Mouse (Mus musculus) MEL (cell line): ENCODE measurements around the gene Olfr1116. TPM values are rescaled to one million over a fixed set of nuclear protein-coding genes. Genes with fewer than 3 reads are reported as not detected.
"Not testable (repeated sequence)": the region's sequence is repeated elsewhere in the genome, so short reads cannot be mapped to it uniquely, and the experiment has no call there.

Experiments
- DNase-seq: peaks from one replicate; pipeline ENCODE4 v3.0.0; 2011; ENCODE audit warnings: low read depth, low spot score
- H3K27ac ChIP-seq: 2 replicates; pipeline ENCODE4 v1.5.1; 2012; ENCODE audit warnings: low read depth, mild to moderate bottlenecking, control low read depth, low read length, moderate library complexity; ENCODE audit not compliant: control insufficient read depth
- H3K27me3 ChIP-seq, 2 experiments: fragments of 150-350 bp in 1 of 2; sonication (generic) in 1 of 2; 2 replicates each; pipeline ENCODE4 v1.6.1; 2012; ENCODE audit warnings: low read length in 2 of 2, mild to moderate bottlenecking in 2 of 2, improper control_type of control experiment in 1 of 2, moderate library complexity in 1 of 2; ENCODE audit not compliant: insufficient read depth in 2 of 2, control insufficient read depth in 1 of 2
- H3K36me3 ChIP-seq, 2 experiments: 2 replicates each; pipeline ENCODE4 v1.6.1; 2012 to 2014; ENCODE audit warnings: low read length in 2 of 2, improper control_type of control experiment in 1 of 2, inconsistent platforms in 1 of 2, mild to moderate bottlenecking in 1 of 2; ENCODE audit not compliant: insufficient read depth in 2 of 2, control insufficient read depth in 1 of 2
- H3K4me1 ChIP-seq, 2 experiments: fragments of 150-350 bp in 1 of 2; sonication (generic) in 1 of 2; 2 replicates each; pipeline ENCODE4 v1.6.1; 2012; ENCODE audit warnings: low read length in 2 of 2, improper control_type of control experiment in 1 of 2, mild to moderate bottlenecking in 1 of 2; ENCODE audit not compliant: insufficient read depth in 2 of 2, control insufficient read depth in 1 of 2
- H3K4me3 ChIP-seq, 2 experiments: fragments of 150-350 bp in 1 of 2; sonication (generic) in 1 of 2; 2 replicates each; pipeline ENCODE4 v1.5.1; 2012; ENCODE audit warnings: low read depth in 2 of 2, low read length in 2 of 2, mild to moderate bottlenecking in 2 of 2, moderate library complexity in 2 of 2, control low read depth in 1 of 2, improper control_type of control experiment in 1 of 2; ENCODE audit not compliant: control insufficient read depth in 1 of 2, insufficient read depth in 1 of 2
- H3K79me2 ChIP-seq: 2 replicates; pipeline ENCODE4 v1.6.1; 2012; ENCODE audit warnings: mild to moderate bottlenecking, low read length, moderate library complexity; ENCODE audit not compliant: control insufficient read depth, poor library complexity, insufficient read depth
- H3K9ac ChIP-seq: 2 replicates; pipeline ENCODE4 v1.6.1; 2012; ENCODE audit warnings: low read depth, mild to moderate bottlenecking, control low read depth, low read length, moderate library complexity; ENCODE audit not compliant: control insufficient read depth, poor library complexity, severe bottlenecking
- H3K9me3 ChIP-seq: fragments of 150-350 bp; sonication (generic); replicated peaks from 2 replicates; pipeline ENCODE4 v1.6.1; 2012; ENCODE audit warnings: mild to moderate bottlenecking, low read length, improper control_type of control experiment, moderate library complexity; ENCODE audit not compliant: insufficient read depth
- BHLHE40 ChIP-seq: IDR thresholded peaks from 2 replicates; pipeline ENCODE4 v1.6.1; 2012; ENCODE audit warnings: low read depth, mild to moderate bottlenecking, inconsistent platforms, low read length, improper control_type of control experiment, borderline replicate concordance
- CHD2 ChIP-seq: IDR thresholded peaks from 2 replicates; pipeline ENCODE4 v1.6.1; 2011; ENCODE audit warnings: low read length, improper control_type of control experiment
- CTCF ChIP-seq, 3 experiments: IDR thresholded peaks in 2 of 3; conservative IDR thresholded peaks in 1 of 3; 2 replicates each; pipeline ENCODE4 v1.5.1; 2011 to 2012; ENCODE audit warnings: low read length in 3 of 3, low read depth in 2 of 3, mild to moderate bottlenecking in 2 of 3, improper control_type of control experiment in 1 of 3, inconsistent platforms in 1 of 3, mixed read lengths in 1 of 3, moderate library complexity in 1 of 3; ENCODE audit not compliant: control insufficient read depth in 1 of 3, insufficient read depth in 1 of 3, poor library complexity in 1 of 3, severe bottlenecking in 1 of 3
- EP300 ChIP-seq, 2 experiments: IDR thresholded peaks; 2 replicates each; pipeline ENCODE4 v1.6.1; 2011; ENCODE audit warnings: improper control_type of control experiment in 2 of 2, low read length in 2 of 2, low read depth in 1 of 2, mild to moderate bottlenecking in 1 of 2
- ETS1 ChIP-seq: IDR thresholded peaks from 2 replicates; pipeline ENCODE4 v1.6.1; 2012; ENCODE audit warnings: low read depth, mild to moderate bottlenecking, inconsistent platforms, low read length, improper control_type of control experiment, moderate library complexity
- GATA1 ChIP-seq: IDR thresholded peaks from 2 replicates; pipeline ENCODE4 v1.6.1; 2011; ENCODE audit warnings: low read depth, low read length, improper control_type of control experiment
- MAFK ChIP-seq: IDR thresholded peaks from 2 replicates; pipeline ENCODE4 v1.6.1; 2011; ENCODE audit warnings: low read depth, mild to moderate bottlenecking, low read length, improper control_type of control experiment, borderline replicate concordance
- MAZ ChIP-seq: IDR thresholded peaks from 2 replicates; pipeline ENCODE4 v1.6.1; 2012; ENCODE audit warnings: low read depth, mild to moderate bottlenecking, inconsistent platforms, low read length, improper control_type of control experiment
- MXI1 ChIP-seq: IDR thresholded peaks from 2 replicates; pipeline ENCODE4 v1.6.1; 2011; ENCODE audit warnings: mild to moderate bottlenecking, low read depth, low read length, improper control_type of control experiment
- MYB ChIP-seq: IDR thresholded peaks from 2 replicates; pipeline ENCODE4 v1.6.1; 2011; ENCODE audit warnings: mild to moderate bottlenecking, low read depth, low read length, improper control_type of control experiment
- MYC ChIP-seq: IDR thresholded peaks from 2 replicates; pipeline ENCODE4 v1.6.1; 2011; ENCODE audit warnings: low read depth, mild to moderate bottlenecking, low read length, improper control_type of control experiment, moderate library complexity
- NELFE ChIP-seq: IDR thresholded peaks from 2 replicates; pipeline ENCODE4 v1.6.1; 2011; ENCODE audit warnings: low read depth, low read length, improper control_type of control experiment
- NRF1 ChIP-seq: IDR thresholded peaks from 2 replicates; pipeline ENCODE4 v1.6.1; 2014; ENCODE audit warnings: low read depth, mild to moderate bottlenecking, inconsistent platforms, low read length, improper control_type of control experiment, moderate library complexity; ENCODE audit not compliant: poor library complexity, insufficient read depth, severe bottlenecking
- RCOR1 ChIP-seq: IDR thresholded peaks from 2 replicates; pipeline ENCODE4 v1.6.1; 2012; ENCODE audit warnings: low read depth, mild to moderate bottlenecking, inconsistent platforms, low read length, improper control_type of control experiment
- TCF12 ChIP-seq: IDR thresholded peaks from 2 replicates; pipeline ENCODE4 v1.6.1; 2014; ENCODE audit warnings: low read depth, mild to moderate bottlenecking, inconsistent platforms, low read length, improper control_type of control experiment, moderate library complexity
- USF2 ChIP-seq, 2 experiments: IDR thresholded peaks; 2 replicates each; pipeline ENCODE4 v1.6.1; 2011 to 2012; ENCODE audit warnings: improper control_type of control experiment in 2 of 2, low read length in 2 of 2, borderline replicate concordance in 1 of 2, inconsistent platforms in 1 of 2, low read depth in 1 of 2, mild to moderate bottlenecking in 1 of 2; ENCODE audit not compliant: insufficient read depth in 1 of 2
- ZC3H11A ChIP-seq: IDR thresholded peaks from 2 replicates; pipeline ENCODE4 v1.6.1; 2012; ENCODE audit warnings: low read depth, mild to moderate bottlenecking, inconsistent platforms, low read length, improper control_type of control experiment
- ZKSCAN1 ChIP-seq: IDR thresholded peaks from 2 replicates; pipeline ENCODE4 v1.6.1; 2012; ENCODE audit warnings: low read depth, mild to moderate bottlenecking, inconsistent platforms, low read length, improper control_type of control experiment, moderate library complexity
- ZNF384 ChIP-seq: IDR thresholded peaks from 2 replicates; pipeline ENCODE4 v1.6.1; 2012; ENCODE audit warnings: low read depth, mild to moderate bottlenecking, inconsistent platforms, low read length, improper control_type of control experiment
- polyA plus RNA-seq, 2 experiments: library from polyadenylated mRNA; stranded (reverse) in 1 of 2; unstranded in 1 of 2; fragments of >175 nt in 1 of 2; fragments of >200 nt in 1 of 2; gene quantifications; 2 replicates each; pipeline versions ENCODE4 v1.2.1 to v1.2.4; 2012; ENCODE audit warnings: low replicate concordance in 2 of 2, low read depth in 1 of 2; ENCODE audit not compliant: insufficient read length in 2 of 2, insufficient read depth in 1 of 2, missing spikeins in 1 of 2
- total RNA-seq: library from RNA; depleted of rRNA; stranded (reverse); fragments of 300-350 nt; gene quantifications from 2 replicates; pipeline ENCODE4 v1.2.3, GENCODE M21; 2012; rRNA removed

Olfr1116 gene
- total RNA-seq, result not detected in 2 replicates
- polyA plus RNA-seq, result under 1 TPM in 1 of 2 experiments, not detected in 1; 0.01 TPM

GRCm38 (mm10) chr2:87267234-87267633 is at the start of gene Olfr1116:
Gene Olfr1116, plus strand, starts transcription at chr2:87267534.
- TF ChIP-seq TCF12, result no peak
- TF ChIP-seq MYC, result no peak
- no peak for TF ChIP-seq GATA1
- no peak for TF ChIP-seq ZC3H11A
- no peak for TF ChIP-seq ZNF384
- TF ChIP-seq MAFK, result no peak
- TF ChIP-seq NELFE, result no peak
- TF ChIP-seq MYB, result no peak
- Histone ChIP-seq H3K36me3 (no peaks in the 10 kb centered on the region), H3K79me2 (no peaks in the 10 kb centered on the region), H3K27me3 (no peaks in the 10 kb centered on the region), H3K27ac (no peak within 1 kb of the TSS), H3K4me1 (no peaks in the 10 kb centered on the region), H3K9me3 (no peaks in the 10 kb centered on the region), H3K4me3 (no peak within 1 kb of the TSS), H3K9ac (no peak within 1 kb of the TSS)
- no peak for DNase-seq

- DNase-seq, result no peak
- Histone ChIP-seq H3K27me3 (no peaks in the 10 kb centered on the region), H3K9me3 (no peaks in the 10 kb centered on the region), H3K36me3 (no peaks in the 10 kb centered on the region), H3K4me3 (no peak within 1 kb of the TSS), H3K79me2 (no peaks in the 10 kb centered on the region), H3K27ac (no peak within 1 kb of the TSS), H3K4me1 (no peaks in the 10 kb centered on the region), H3K9ac (no peak within 1 kb of the TSS)
- TF ChIP-seq ETS1, result no peak
- TF ChIP-seq MAZ, result no peak
- TF ChIP-seq USF2 (IDR thresholded peaks at IDR 0.05; ENCODE audit: borderline replicate concordance in 1 of 2, insufficient read depth in 1 of 2, low read depth in 1 of 2, low read length in 2 of 2), result no peak
- no peak for TF ChIP-seq GATA1
- no peak for TF ChIP-seq MXI1
- no peak for TF ChIP-seq MYC
- TF ChIP-seq RCOR1, result no peak
- TF ChIP-seq NRF1, result no peak
- no peak for TF ChIP-seq CHD2
- no peak for TF ChIP-seq MYB
- TF ChIP-seq CTCF (IDR thresholded peaks at IDR 0.05 in 2 of 3, conservative IDR thresholded peaks at IDR 0.05 in 1 of 3; ENCODE audit: control insufficient read depth in 1 of 3, insufficient read depth in 1 of 3, low read depth in 2 of 3, low read length in 3 of 3, poor library complexity in 1 of 3, severe bottlenecking in 1 of 3), result no peak
- no peak for TF ChIP-seq ZKSCAN1
- no peak for TF ChIP-seq BHLHE40
- no peak for TF ChIP-seq EP300 (IDR thresholded peaks at IDR 0.05; ENCODE audit: low read depth in 1 of 2, low read length in 2 of 2)
Measured at GRCm38 (mm10) chr2:87247713-87248112, 19.6 kb upstream of the Olfr1116 start, which contains the start of gene Olfr1115. Gene Olfr1115, plus strand, starts transcription at chr2:87248013.

- not testable (repeated sequence) for H3K27ac ChIP-seq, H3K4me3 ChIP-seq, H3K9ac ChIP-seq, H3K27me3 ChIP-seq, H3K79me2 ChIP-seq, H3K36me3 ChIP-seq, H3K4me1 ChIP-seq, DNase-seq, H3K9me3 ChIP-seq
Measured at GRCm38 (mm10) chr2:87293977-87294376, 26.6 kb downstream of the Olfr1116 start.
